Mouse (Mus musculus): ENCODE measurements around the gene Rbm15.

GRCm38 (mm10) chr3:107351706-107352105 lies 18.2 kb upstream of the Rbm15 start:
- TF ChIP-seq CTCF (IDR thresholded peaks at IDR 0.05; ENCODE audit: borderline replicate concordance, extremely low read depth, insufficient read depth, insufficient read length): no peak
- no peak for TF ChIP-seq POLR2A (IDR thresholded peaks at IDR 0.05; ENCODE audit: borderline replicate concordance, extremely low read depth, insufficient read depth, insufficient read length, poor library complexity, severe bottlenecking)
